Mouse (Mus musculus) ES-Bruce4 (cell line): ENCODE data around the gene Ceacam16.

Experiments used
- EP300 ChIP-seq: IDR thresholded peaks from 2 replicates; pipeline ENCODE4 v1.6.1; 2011; ENCODE audit warnings: low read depth, low read length; ENCODE audit not compliant: insufficient read depth
- POLR2A ChIP-seq: IDR thresholded peaks from one replicate; pipeline ENCODE4 v1.8.1; 2011; ENCODE audit warnings: low read length; ENCODE audit not compliant: insufficient read depth

- TF ChIP-seq EP300 (no peak), POLR2A (no peak)
These were observed 47.4 kb downstream of the Ceacam16 start for GRCm38 (mm10) chr7:19813579-19814122.
